Comparison of ENCODE assay signal across 19 mouse cellular contexts in the genomic region with DNA sequence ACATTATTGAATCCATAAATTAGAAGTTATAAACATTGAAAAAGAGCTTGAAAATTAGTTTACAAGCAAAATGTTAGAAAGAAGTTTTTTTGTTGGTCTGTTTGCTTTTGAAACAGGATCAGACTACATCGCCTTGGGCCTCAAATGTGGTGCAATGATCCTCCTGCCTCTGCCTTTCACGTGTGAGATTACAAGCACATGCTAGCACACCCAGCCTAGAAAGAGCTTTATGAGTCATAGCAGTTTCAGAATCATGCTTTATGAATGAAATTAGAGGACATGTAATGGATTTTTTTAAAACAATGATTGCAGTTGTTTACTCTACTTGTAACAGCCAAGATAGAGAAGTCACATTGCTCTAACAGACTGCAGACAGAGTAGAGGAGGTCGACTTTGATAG.
"Had no signal": no experiment of that assay in that cellular context is flagged by ENCODE, and none has a peak within 500 bp of the region (broad histone marks: within the 10 kb centered on the region; RNA-seq: fewer than 3 reads in every experiment).

No protein-coding gene starts in this region.

- DNase-seq: lung, adult 18-20 months; lung, embryonic 14.5 days; lung, postnatal 10 days; lung, postnatal 4 days; midbrain, embryonic 14.5 days; retina, postnatal 1 day; right cerebral cortex, adult 18-20 months; right cerebral cortex, postnatal 25 days; right cerebral cortex, postnatal 4 days; spleen, adult 18-20 months; thymus, adult 2 months; thymus, postnatal 25 days; thymus, postnatal 4 days had no signal

- H3K4me2 ChIP-seq: lung, embryonic 14.5 days; midbrain, embryonic 12.5 days; neural tube, embryonic 13.5 days; neural tube, embryonic 15.5 days had no signal

- H3K27me3 ChIP-seq: midbrain, embryonic 12.5 days; neural tube, embryonic 13.5 days; neural tube, embryonic 15.5 days had no signal

- H3K4me1 ChIP-seq: midbrain, embryonic 10.5 days; midbrain, embryonic 12.5 days; neural tube, embryonic 13.5 days; neural tube, embryonic 15.5 days had no signal

- H3K4me3 ChIP-seq: midbrain, embryonic 10.5 days; midbrain, embryonic 12.5 days; myocyte; neural tube, embryonic 13.5 days; neural tube, embryonic 15.5 days had no signal

- ATAC-seq: midbrain, embryonic 16.5 days had no signal

- H3K9ac ChIP-seq: lung, embryonic 14.5 days; midbrain, embryonic 12.5 days; neural tube, embryonic 13.5 days; neural tube, embryonic 15.5 days had no signal

- H3K27ac ChIP-seq: midbrain, embryonic 10.5 days; midbrain, embryonic 12.5 days; neural tube, embryonic 13.5 days; neural tube, embryonic 15.5 days had no signal

- H3K9me3 ChIP-seq: midbrain, embryonic 10.5 days; midbrain, embryonic 12.5 days; neural tube, embryonic 13.5 days; neural tube, embryonic 15.5 days had no signal
